Mouse (Mus musculus) MEL (cell line): ENCODE measurements around the gene Hgfac. TPM values are rescaled to one million over a fixed set of nuclear protein-coding genes. Genes with fewer than 3 reads are reported as not detected.
A peak's percentile ranks its signal among the peaks of the same experiment; 100 is the strongest.

Source experiments
- DNase-seq: peaks from one replicate; pipeline ENCODE4 v3.0.0; 2011; ENCODE audit warnings: low read depth, low spot score
- H3K27ac ChIP-seq: 2 replicates; pipeline ENCODE4 v1.5.1; 2012; ENCODE audit warnings: low read depth, mild to moderate bottlenecking, control low read depth, low read length, moderate library complexity; ENCODE audit not compliant: control insufficient read depth
- H3K27me3 ChIP-seq, 2 experiments: fragments of 150-350 bp in 1 of 2; sonication (generic) in 1 of 2; 2 replicates each; pipeline ENCODE4 v1.6.1; 2012; ENCODE audit warnings: low read length in 2 of 2, mild to moderate bottlenecking in 2 of 2, improper control_type of control experiment in 1 of 2, moderate library complexity in 1 of 2; ENCODE audit not compliant: insufficient read depth in 2 of 2, control insufficient read depth in 1 of 2
- H3K36me3 ChIP-seq, 2 experiments: 2 replicates each; pipeline ENCODE4 v1.6.1; 2012 to 2014; ENCODE audit warnings: low read length in 2 of 2, improper control_type of control experiment in 1 of 2, inconsistent platforms in 1 of 2, mild to moderate bottlenecking in 1 of 2; ENCODE audit not compliant: insufficient read depth in 2 of 2, control insufficient read depth in 1 of 2
- H3K4me1 ChIP-seq, 2 experiments: fragments of 150-350 bp in 1 of 2; sonication (generic) in 1 of 2; 2 replicates each; pipeline ENCODE4 v1.6.1; 2012; ENCODE audit warnings: low read length in 2 of 2, improper control_type of control experiment in 1 of 2, mild to moderate bottlenecking in 1 of 2; ENCODE audit not compliant: insufficient read depth in 2 of 2, control insufficient read depth in 1 of 2
- H3K4me3 ChIP-seq, 2 experiments: fragments of 150-350 bp in 1 of 2; sonication (generic) in 1 of 2; 2 replicates each; pipeline ENCODE4 v1.5.1; 2012; ENCODE audit warnings: low read depth in 2 of 2, low read length in 2 of 2, mild to moderate bottlenecking in 2 of 2, moderate library complexity in 2 of 2, control low read depth in 1 of 2, improper control_type of control experiment in 1 of 2; ENCODE audit not compliant: control insufficient read depth in 1 of 2, insufficient read depth in 1 of 2
- H3K79me2 ChIP-seq: 2 replicates; pipeline ENCODE4 v1.6.1; 2012; ENCODE audit warnings: mild to moderate bottlenecking, low read length, moderate library complexity; ENCODE audit not compliant: control insufficient read depth, poor library complexity, insufficient read depth
- H3K9ac ChIP-seq: 2 replicates; pipeline ENCODE4 v1.6.1; 2012; ENCODE audit warnings: low read depth, mild to moderate bottlenecking, control low read depth, low read length, moderate library complexity; ENCODE audit not compliant: control insufficient read depth, poor library complexity, severe bottlenecking
- H3K9me3 ChIP-seq: fragments of 150-350 bp; sonication (generic); replicated peaks from 2 replicates; pipeline ENCODE4 v1.6.1; 2012; ENCODE audit warnings: mild to moderate bottlenecking, low read length, improper control_type of control experiment, moderate library complexity; ENCODE audit not compliant: insufficient read depth
- CHD2 ChIP-seq: IDR thresholded peaks from 2 replicates; pipeline ENCODE4 v1.6.1; 2011; ENCODE audit warnings: low read length, improper control_type of control experiment
- CTCF ChIP-seq, 3 experiments: IDR thresholded peaks in 2 of 3; conservative IDR thresholded peaks in 1 of 3; 2 replicates each; pipeline ENCODE4 v1.5.1; 2011 to 2012; ENCODE audit warnings: low read length in 3 of 3, low read depth in 2 of 3, mild to moderate bottlenecking in 2 of 3, improper control_type of control experiment in 1 of 3, inconsistent platforms in 1 of 3, mixed read lengths in 1 of 3, moderate library complexity in 1 of 3; ENCODE audit not compliant: control insufficient read depth in 1 of 3, insufficient read depth in 1 of 3, poor library complexity in 1 of 3, severe bottlenecking in 1 of 3
- E2F4 ChIP-seq: IDR thresholded peaks from 2 replicates; pipeline ENCODE4 v1.6.1; 2011; ENCODE audit warnings: low read depth, low read length, improper control_type of control experiment, borderline replicate concordance
- EP300 ChIP-seq, 2 experiments: IDR thresholded peaks; 2 replicates each; pipeline ENCODE4 v1.6.1; 2011; ENCODE audit warnings: improper control_type of control experiment in 2 of 2, low read length in 2 of 2, low read depth in 1 of 2, mild to moderate bottlenecking in 1 of 2
- GABPA ChIP-seq: IDR thresholded peaks from 2 replicates; pipeline ENCODE4 v1.6.1; 2012; ENCODE audit warnings: low read depth, mild to moderate bottlenecking, inconsistent platforms, low read length, improper control_type of control experiment, moderate library complexity
- GATA1 ChIP-seq: IDR thresholded peaks from 2 replicates; pipeline ENCODE4 v1.6.1; 2011; ENCODE audit warnings: low read depth, low read length, improper control_type of control experiment
- KAT2A ChIP-seq: conservative IDR thresholded peaks from 2 replicates; pipeline ENCODE4 v1.6.1; 2012; ENCODE audit warnings: low read depth, low read length, improper control_type of control experiment, inconsistent platforms
- MAX ChIP-seq: IDR thresholded peaks from 2 replicates; pipeline ENCODE4 v1.6.1; 2011; ENCODE audit warnings: low read length, improper control_type of control experiment
- MAZ ChIP-seq: IDR thresholded peaks from 2 replicates; pipeline ENCODE4 v1.6.1; 2012; ENCODE audit warnings: low read depth, mild to moderate bottlenecking, inconsistent platforms, low read length, improper control_type of control experiment
- MEF2A ChIP-seq: IDR thresholded peaks from 2 replicates; pipeline ENCODE4 v1.6.1; 2014; ENCODE audit warnings: low read depth, mild to moderate bottlenecking, inconsistent platforms, low read length, improper control_type of control experiment; ENCODE audit not compliant: poor library complexity, insufficient replicate concordance, severe bottlenecking; ENCODE audit errors: extremely low read depth
- MXI1 ChIP-seq: IDR thresholded peaks from 2 replicates; pipeline ENCODE4 v1.6.1; 2011; ENCODE audit warnings: mild to moderate bottlenecking, low read depth, low read length, improper control_type of control experiment
- NELFE ChIP-seq: IDR thresholded peaks from 2 replicates; pipeline ENCODE4 v1.6.1; 2011; ENCODE audit warnings: low read depth, low read length, improper control_type of control experiment
- POLR2A ChIP-seq, 2 experiments: IDR thresholded peaks; 2 replicates each; pipeline ENCODE4 v1.6.1; 2011 to 2012; ENCODE audit warnings: low read length in 2 of 2, mild to moderate bottlenecking in 2 of 2, control low read depth in 1 of 2, improper control_type of control experiment in 1 of 2, low read depth in 1 of 2, moderate library complexity in 1 of 2; ENCODE audit not compliant: control insufficient read depth in 1 of 2, insufficient read depth in 1 of 2, poor library complexity in 1 of 2
- POLR2AphosphoS2 ChIP-seq: IDR thresholded peaks from 2 replicates; pipeline ENCODE4 v1.6.1; 2011; ENCODE audit warnings: low read length, improper control_type of control experiment
- POLR2AphosphoS5 ChIP-seq: IDR thresholded peaks from 2 replicates; pipeline ENCODE4 v1.6.1; 2012; ENCODE audit warnings: low read depth, borderline replicate concordance, mild to moderate bottlenecking, inconsistent platforms, low read length, moderate library complexity, mixed read lengths
- RAD21 ChIP-seq: IDR thresholded peaks from 2 replicates; pipeline ENCODE4 v1.6.1; 2011; ENCODE audit warnings: mild to moderate bottlenecking, low read depth, low read length, improper control_type of control experiment
- SMC3 ChIP-seq: IDR thresholded peaks from 2 replicates; pipeline ENCODE4 v1.6.1; 2011; ENCODE audit warnings: low read depth, low read length, improper control_type of control experiment
- TBP ChIP-seq: IDR thresholded peaks from 2 replicates; pipeline ENCODE4 v1.8.0; 2011; ENCODE audit warnings: low read depth, low read length, improper control_type of control experiment
- TCF12 ChIP-seq: IDR thresholded peaks from 2 replicates; pipeline ENCODE4 v1.6.1; 2014; ENCODE audit warnings: low read depth, mild to moderate bottlenecking, inconsistent platforms, low read length, improper control_type of control experiment, moderate library complexity
- UBTF ChIP-seq: IDR thresholded peaks from 2 replicates; pipeline ENCODE4 v1.6.1; 2012; ENCODE audit warnings: low read depth, mild to moderate bottlenecking, inconsistent platforms, low read length, improper control_type of control experiment, moderate library complexity, borderline replicate concordance; ENCODE audit not compliant: insufficient read depth
- USF1 ChIP-seq: IDR thresholded peaks from 2 replicates; pipeline ENCODE4 v1.6.1; 2014; ENCODE audit warnings: low read depth, mild to moderate bottlenecking, inconsistent platforms, low read length, improper control_type of control experiment, moderate library complexity
- USF2 ChIP-seq, 2 experiments: IDR thresholded peaks; 2 replicates each; pipeline ENCODE4 v1.6.1; 2011 to 2012; ENCODE audit warnings: improper control_type of control experiment in 2 of 2, low read length in 2 of 2, borderline replicate concordance in 1 of 2, inconsistent platforms in 1 of 2, low read depth in 1 of 2, mild to moderate bottlenecking in 1 of 2; ENCODE audit not compliant: insufficient read depth in 1 of 2
- ZKSCAN1 ChIP-seq: IDR thresholded peaks from 2 replicates; pipeline ENCODE4 v1.6.1; 2012; ENCODE audit warnings: low read depth, mild to moderate bottlenecking, inconsistent platforms, low read length, improper control_type of control experiment, moderate library complexity
- polyA plus RNA-seq, 2 experiments: library from polyadenylated mRNA; stranded (reverse) in 1 of 2; unstranded in 1 of 2; fragments of >175 nt in 1 of 2; fragments of >200 nt in 1 of 2; gene quantifications; 2 replicates each; pipeline versions ENCODE4 v1.2.1 to v1.2.4; 2012; ENCODE audit warnings: low replicate concordance in 2 of 2, low read depth in 1 of 2; ENCODE audit not compliant: insufficient read length in 2 of 2, insufficient read depth in 1 of 2, missing spikeins in 1 of 2
- total RNA-seq: library from RNA; depleted of rRNA; stranded (reverse); fragments of 300-350 nt; gene quantifications from 2 replicates; pipeline ENCODE4 v1.2.3, GENCODE M21; 2012

Hgfac gene
- total and polyA plus RNA-seq, 3 experiments: 0.62 to 1.6 TPM; not detected in 1

- peaks cover 6 to 17% of the 10 kb centered on the region in 2 experiments for H3K27me3 ChIP-seq
- no peaks in the 10 kb centered on the region for H3K9me3 ChIP-seq
- H3K79me2 ChIP-seq: no peaks in the 10 kb centered on the region
- no peak overlapping the region for H3K9ac ChIP-seq
- no peak overlapping the region for H3K27ac ChIP-seq
- peak; percentile 32 for TF ChIP-seq RAD21
- no peak for TF ChIP-seq ZKSCAN1
- 0 out of 2 replicates have a peak, but pooled peaks have one; percentile 7 for TF ChIP-seq SMC3
- TF ChIP-seq CTCF (IDR thresholded peaks at IDR 0.05 in 2 of 3, conservative IDR thresholded peaks at IDR 0.05 in 1 of 3; ENCODE audit: control insufficient read depth in 1 of 3, insufficient read depth in 1 of 3, low read depth in 2 of 3, low read length in 3 of 3, poor library complexity in 1 of 3, severe bottlenecking in 1 of 3): peak in 2 of 3 experiments; percentile 37; a peak in 4 of 6 replicates
- no peak for TF ChIP-seq TCF12
- no peaks in the 10 kb centered on the region for H3K36me3 ChIP-seq
- H3K4me1 ChIP-seq: no peaks in the 10 kb centered on the region
- DNase-seq: no peak
- no peak overlapping the region for H3K4me3 ChIP-seq
Observed at GRCm38 (mm10) chr5:35050541-35050940, 9.2 kb downstream of the Hgfac start.

- Histone ChIP-seq H3K9me3 (no peaks in the 10 kb centered on the region), H3K9ac (no peak overlapping the region), H3K36me3 (no peaks in the 10 kb centered on the region), H3K27me3 (peaks cover 6 to 17% of the 10 kb centered on the region in 2 experiments), H3K4me1 (no peaks in the 10 kb centered on the region), H3K79me2 (no peaks in the 10 kb centered on the region), H3K27ac (no peak overlapping the region), H3K4me3 (no peak overlapping the region)
- DNase-seq: no peak
- TF ChIP-seq TBP: no peak
- 0 out of 2 replicates have a peak, but pooled peaks have one; percentile 35 for TF ChIP-seq USF1
Observed at GRCm38 (mm10) chr5:35054628-35055027, 13.3 kb downstream of the Hgfac start.

GRCm38 (mm10) chr5:35055076-35055475 is 13.8 kb downstream of the Hgfac start:
- TF ChIP-seq USF2 (IDR thresholded peaks at IDR 0.05; ENCODE audit: borderline replicate concordance in 1 of 2, insufficient read depth in 1 of 2, low read depth in 1 of 2, low read length in 2 of 2): no peak
- no peak for TF ChIP-seq UBTF
- TF ChIP-seq MAZ: no peak
- TF ChIP-seq POLR2AphosphoS2: no peak
- no peak for TF ChIP-seq KAT2A
- TF ChIP-seq MEF2A: no peak
- no peak for TF ChIP-seq CTCF (IDR thresholded peaks at IDR 0.05 in 2 of 3, conservative IDR thresholded peaks at IDR 0.05 in 1 of 3; ENCODE audit: control insufficient read depth in 1 of 3, insufficient read depth in 1 of 3, low read depth in 2 of 3, low read length in 3 of 3, poor library complexity in 1 of 3, severe bottlenecking in 1 of 3)
- TF ChIP-seq E2F4: no peak
- no peak for TF ChIP-seq POLR2A (IDR thresholded peaks at IDR 0.05; ENCODE audit: control insufficient read depth in 1 of 2, insufficient read depth in 1 of 2, low read depth in 1 of 2, low read length in 2 of 2, poor library complexity in 1 of 2)
- TF ChIP-seq GABPA: no peak
- no peak for TF ChIP-seq CHD2
- no peak for TF ChIP-seq NELFE
- TF ChIP-seq MAX: no peak
- no peak for TF ChIP-seq GATA1
- no peak for TF ChIP-seq MXI1
- TF ChIP-seq USF1: no peak
- TF ChIP-seq EP300 (IDR thresholded peaks at IDR 0.05; ENCODE audit: low read depth in 1 of 2, low read length in 2 of 2): no peak
- no peak for TF ChIP-seq POLR2AphosphoS5
- no peak for TF ChIP-seq TBP

More at GRCm38 (mm10) chr5:35055076-35055475, 13.8 kb downstream of the Hgfac start:
- H3K9me3 ChIP-seq: no peaks in the 10 kb centered on the region
- H3K4me3 ChIP-seq: no peak overlapping the region
- H3K4me1 ChIP-seq: no peaks in the 10 kb centered on the region
- DNase-seq: no peak
- no peaks in the 10 kb centered on the region for H3K36me3 ChIP-seq
- no peak overlapping the region for H3K9ac ChIP-seq
- H3K79me2 ChIP-seq: no peaks in the 10 kb centered on the region
- H3K27me3 ChIP-seq: peaks cover 6 to 17% of the 10 kb centered on the region in 2 experiments
- no peak overlapping the region for H3K27ac ChIP-seq
